Mouse (Mus musculus) lung, postnatal 10 days (tissue): ENCODE measurements around the gene Tbx4.
A peak's percentile ranks its signal among the peaks of the same experiment; 100 is the strongest.

Experiments
- DNase-seq: peaks from one replicate; pipeline ENCODE4 v3.0.0; 2021

Tbx4 gene

DNA sequence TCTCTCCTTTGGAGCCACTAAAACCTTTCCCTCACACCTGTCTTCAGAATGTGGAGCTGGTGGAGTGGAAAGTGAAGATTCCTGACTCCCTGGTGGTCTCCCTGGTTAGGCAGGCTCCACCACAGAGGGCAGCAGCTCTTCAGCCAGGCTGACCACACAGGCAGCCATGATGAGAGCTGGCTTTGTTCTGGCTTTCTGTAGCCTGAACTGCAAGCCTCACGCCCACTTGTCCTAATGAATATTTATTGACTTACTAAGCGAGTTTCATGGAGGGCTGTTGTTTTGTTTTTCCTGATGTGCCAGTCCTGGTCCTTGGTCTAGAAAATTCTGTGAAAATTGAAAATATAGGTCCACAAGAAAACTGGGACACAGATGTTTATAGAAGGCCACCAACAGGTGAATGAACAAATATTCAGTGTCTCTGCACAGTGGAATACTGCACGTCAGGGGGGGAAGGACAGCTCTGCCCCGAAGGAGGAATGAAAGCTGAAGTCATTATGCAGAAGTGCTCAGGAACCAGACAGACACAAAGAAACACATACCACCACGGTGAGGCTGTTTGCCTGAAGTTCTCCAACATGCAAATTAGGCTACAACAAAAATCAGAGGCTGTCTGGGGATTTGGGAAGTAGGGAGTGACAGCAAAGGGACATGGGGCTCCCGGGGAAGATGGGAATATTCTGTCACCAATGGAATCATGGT, 28.1 kb upstream of the Tbx4 start:
- no peak for DNase-seq

DNA sequence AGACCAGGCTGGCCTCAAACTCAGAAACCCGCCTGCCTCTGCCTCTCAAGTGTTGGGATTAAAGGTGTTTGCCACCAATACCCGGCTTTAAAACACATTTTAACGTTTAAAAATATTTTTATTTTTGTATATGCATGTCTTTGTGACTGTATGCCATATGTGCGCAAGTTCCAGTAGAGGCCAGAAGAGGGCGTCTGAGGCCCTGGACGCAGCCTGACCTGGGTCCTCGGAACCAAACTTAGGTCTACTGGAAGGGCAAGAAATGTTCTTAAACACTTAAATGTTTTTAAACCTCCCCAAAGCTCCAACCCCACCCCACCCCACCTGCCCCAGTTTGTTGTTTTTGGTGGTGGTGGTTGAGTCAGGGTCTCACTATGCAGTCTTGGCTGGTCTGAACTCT, 21.9 kb upstream of the Tbx4 start:
- DNase-seq, result peak; percentile 32

- DNase-seq, result no peak
Measured at GRCm38 (mm10) chr11:85876059-85876788, 10.0 kb upstream of the Tbx4 start.

GRCm38 (mm10) chr11:85884498-85884897, 1.7 kb upstream of the Tbx4 start:
- DNase-seq, result no peak

DNA sequence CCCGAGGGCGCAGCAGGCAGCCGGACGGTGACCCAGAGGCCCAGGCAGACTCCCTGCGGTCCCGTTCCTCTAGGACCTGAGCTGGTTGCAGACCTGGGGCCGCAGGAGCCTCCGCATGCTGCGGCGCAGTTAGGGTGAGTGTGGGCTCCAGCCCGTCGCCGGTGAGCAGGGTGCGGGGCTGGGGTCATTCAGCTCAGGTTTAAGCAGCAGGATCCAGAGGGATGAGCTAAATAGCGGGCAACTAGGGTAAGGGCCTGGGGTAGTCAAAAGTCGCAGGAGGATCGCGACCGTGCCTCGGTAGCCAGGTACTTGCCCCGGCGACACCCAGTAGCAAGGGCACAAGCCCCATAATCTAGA, 185 bp downstream of the Tbx4 start:
- DNase-seq, result no peak

GRCm38 (mm10) chr11:85887273-85887672, 1.1 kb downstream of the Tbx4 start:
- no peak for DNase-seq

DNA sequence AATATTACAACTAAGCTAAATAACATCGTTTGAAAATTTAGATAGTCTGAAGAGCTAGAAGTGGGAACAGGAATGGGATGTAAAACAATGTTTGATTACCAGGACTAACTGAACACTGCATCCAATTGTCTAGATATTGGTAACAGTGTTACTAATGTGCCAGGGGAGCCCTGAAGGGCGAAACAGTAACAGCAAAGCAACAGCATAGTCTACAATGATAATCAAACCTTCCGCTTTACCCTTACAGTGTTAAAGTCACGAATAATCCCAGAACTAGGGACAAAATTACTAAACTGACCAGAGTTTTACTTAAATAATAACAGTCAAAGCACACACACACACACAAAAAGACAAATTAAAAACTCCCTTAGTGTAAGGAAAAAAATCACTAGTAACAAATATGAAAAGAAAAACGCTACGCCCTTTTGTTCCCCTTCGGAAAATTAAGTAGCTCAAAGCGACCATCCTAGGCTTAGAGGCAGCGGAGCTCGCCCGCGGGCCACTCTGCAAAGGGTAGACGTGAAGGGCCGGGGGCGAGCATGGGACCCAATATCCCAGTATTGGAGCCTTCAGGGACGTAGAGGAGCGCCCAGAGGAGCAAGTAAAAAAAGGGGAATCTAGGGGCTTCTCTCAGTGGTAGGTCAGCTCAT, 1.7 kb downstream of the Tbx4 start:
- no peak for DNase-seq

- DNase-seq, result peak; percentile 46
Measured at GRCm38 (mm10) chr11:85888451-85888961, 2.3 kb downstream of the Tbx4 start.

GRCm38 (mm10) chr11:85889056-85889729, 3.0 kb downstream of the Tbx4 start:
- no peak for DNase-seq

- peak; percentile 67 for DNase-seq
Measured at GRCm38 (mm10) chr11:85889730-85890562, 3.7 kb downstream of the Tbx4 start.

GRCm38 (mm10) chr11:85890563-85890845, 4.3 kb downstream of the Tbx4 start:
- no peak for DNase-seq

GRCm38 (mm10) chr11:85891010-85891691, 4.9 kb downstream of the Tbx4 start:
- peak; percentile 67 for DNase-seq

GRCm38 (mm10) chr11:85891692-85892040, 5.4 kb downstream of the Tbx4 start:
- DNase-seq, result no peak

DNA sequence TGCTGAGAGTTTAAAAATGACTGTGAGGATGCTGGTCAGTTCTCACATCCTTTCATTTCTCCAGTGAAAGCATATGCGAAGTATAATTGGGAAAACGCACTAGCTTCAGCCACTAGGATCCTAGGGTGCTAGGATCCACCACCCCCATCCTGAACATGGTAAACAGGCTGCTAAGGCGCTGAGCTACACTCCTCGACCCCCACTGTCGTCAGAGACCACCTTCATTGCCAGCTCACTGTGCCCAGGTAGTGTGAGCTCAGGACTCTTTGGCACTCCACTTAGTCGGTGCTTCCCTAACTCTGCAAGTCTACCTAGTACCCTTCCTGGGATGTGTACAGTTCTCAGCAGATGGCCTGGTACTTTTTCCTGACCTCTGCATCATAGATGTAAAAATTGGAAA, 6.5 kb downstream of the Tbx4 start:
- no peak for DNase-seq

GRCm38 (mm10) chr11:85893400-85894135, 7.3 kb downstream of the Tbx4 start:
- DNase-seq, result peak; percentile 62

DNA sequence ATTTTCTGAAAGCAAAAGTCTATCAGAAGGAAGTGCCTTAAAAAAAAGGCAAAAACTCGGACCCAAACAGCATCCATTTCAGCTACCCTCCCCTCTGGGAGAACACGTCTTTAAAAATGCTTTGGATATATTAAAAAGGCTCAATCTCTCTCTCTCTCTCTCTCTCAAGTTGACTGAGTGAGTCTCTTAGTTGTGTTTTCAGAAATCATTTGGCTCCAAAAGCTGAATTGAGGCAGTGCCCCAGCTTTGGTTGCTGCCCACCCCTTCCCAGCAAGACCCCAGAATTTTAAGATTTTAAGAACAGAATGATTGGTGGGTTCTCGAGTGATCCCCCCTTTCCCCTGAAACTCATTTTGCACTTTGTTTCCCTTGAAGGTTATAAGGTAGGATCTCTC, 7.9 kb downstream of the Tbx4 start:
- DNase-seq, result no peak

- peak; percentile 89 for DNase-seq
Measured at GRCm38 (mm10) chr11:85894731-85895545, 8.7 kb downstream of the Tbx4 start.

GRCm38 (mm10) chr11:85896335-85896985, 10.2 kb downstream of the Tbx4 start:
- DNase-seq, result peak; percentile 76

- DNase-seq, result no peak
Measured at GRCm38 (mm10) chr11:85900291-85900690, 14.1 kb downstream of the Tbx4 start.

- DNase-seq, result no peak
Measured at GRCm38 (mm10) chr11:85909514-85909913, 23.3 kb downstream of the Tbx4 start.
